ENCODE assay signal across 12 mouse cellular contexts in the genomic region with DNA sequence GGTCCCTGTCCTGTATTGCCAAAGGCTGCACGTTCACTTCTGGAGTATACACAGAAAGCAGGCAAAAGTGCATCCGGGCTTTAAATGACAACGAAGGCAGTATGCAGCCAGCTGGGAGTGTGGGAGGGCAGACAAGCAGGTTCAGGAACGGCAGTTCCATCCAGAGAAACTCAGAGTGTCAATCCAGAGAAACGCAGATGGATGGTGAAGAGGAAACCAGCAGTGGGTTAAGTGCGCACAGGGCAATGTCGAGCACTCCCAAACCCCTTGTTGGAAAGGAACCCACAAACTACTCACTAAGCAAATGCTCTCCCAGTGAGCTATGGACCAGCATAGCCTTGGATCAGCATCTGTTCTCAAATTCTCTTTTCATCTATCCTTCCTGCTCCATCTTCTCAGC.
DNase-seq lines count a peak whose midpoint lies in the region; ATAC-seq lines count a peak whose summit lies in the region.
"Had no signal": no experiment of that assay in that cellular context is flagged by ENCODE, and none has a peak within 500 bp of the region (broad histone marks: within the 10 kb centered on the region; RNA-seq: fewer than 3 reads in every experiment).

No protein-coding gene starts in this region.

- no peaks in the 10 kb centered on the region for H3K27me3 ChIP-seq in hindbrain, embryonic 14.5 days (ENCODE audit: control insufficient read depth, insufficient read depth, low read length)
- H3K27me3 ChIP-seq in hindbrain, embryonic 16.5 days (replicated peaks; ENCODE audit: control insufficient read depth, insufficient read depth, low read length): no peaks in the 10 kb centered on the region
- H3K27me3 ChIP-seq in kidney, embryonic 16.5 days (ENCODE audit: insufficient read depth, low read length): no peaks in the 10 kb centered on the region

- no peak overlapping the region for H3K4me3 ChIP-seq in hindbrain, embryonic 14.5 days (replicated peaks; ENCODE audit: low read length)
- H3K4me3 ChIP-seq in hindbrain, embryonic 16.5 days (ENCODE audit: low read length): no peak overlapping the region
- no peak overlapping the region for H3K4me3 ChIP-seq in kidney, embryonic 16.5 days (ENCODE audit: low read length)

- no peak overlapping the region for H3K4me2 ChIP-seq in hindbrain, embryonic 14.5 days (replicated peaks)
- no peak overlapping the region for H3K4me2 ChIP-seq in hindbrain, embryonic 16.5 days (ENCODE audit: low read length)
- H3K4me2 ChIP-seq in kidney, embryonic 16.5 days (replicated peaks; ENCODE audit: low read depth, low read length): no peak overlapping the region

- H3K4me1 ChIP-seq in hindbrain, embryonic 14.5 days (replicated peaks; ENCODE audit: control insufficient read depth, insufficient read depth, low read length): peaks cover 32% of the 10 kb centered on the region
- H3K4me1 ChIP-seq in hindbrain, embryonic 16.5 days (ENCODE audit: control insufficient read depth, insufficient read depth, low read depth, low read length): peaks cover 7% of the 10 kb centered on the region
- H3K4me1 ChIP-seq in kidney, embryonic 16.5 days (ENCODE audit: insufficient read depth, low read length): peaks cover 11% of the 10 kb centered on the region

- ATAC-seq in hindbrain, embryonic 14.5 days (ENCODE audit: low FRiP score): no peak
- no peak for ATAC-seq in hindbrain, embryonic 16.5 days
- no peak for ATAC-seq in kidney, embryonic 16.5 days (ENCODE audit: low FRiP score, low TSS enrichment)

- no peaks in the 10 kb centered on the region for H3K36me3 ChIP-seq in hindbrain, embryonic 14.5 days (replicated peaks; ENCODE audit: control insufficient read depth, insufficient read depth)
- H3K36me3 ChIP-seq in hindbrain, embryonic 16.5 days (ENCODE audit: control insufficient read depth, insufficient read depth, low read length): no peaks in the 10 kb centered on the region
- H3K36me3 ChIP-seq in kidney, embryonic 16.5 days (ENCODE audit: insufficient read depth, low read length): no peaks in the 10 kb centered on the region
- H3K36me3 ChIP-seq: G1E; heart, embryonic 10.5 days had no signal

- H3K9me3 ChIP-seq in hindbrain, embryonic 14.5 days (ENCODE audit: control insufficient read depth, low read length): no peaks in the 10 kb centered on the region
- no peaks in the 10 kb centered on the region for H3K9me3 ChIP-seq in hindbrain, embryonic 16.5 days (ENCODE audit: control insufficient read depth, low read length)
- H3K9me3 ChIP-seq in kidney, embryonic 16.5 days (ENCODE audit: low read length): no peaks in the 10 kb centered on the region; the same call in 1 of the 2 replicates
- H3K9me3 ChIP-seq: G1E; heart, embryonic 10.5 days had no signal

- WGBS in hindbrain, embryonic 14.5 days: 83% methylated on average over 7 of the region's 7 CpGs
- 72% methylated on average over 7 of the region's 7 CpGs for WGBS in hindbrain, embryonic 16.5 days
- 44% methylated on average over 7 of the region's 7 CpGs for WGBS in kidney, embryonic 16.5 days

- H3K27ac ChIP-seq in hindbrain, embryonic 14.5 days: peak overlapping the region; percentile 41
- no peak overlapping the region for H3K27ac ChIP-seq in hindbrain, embryonic 16.5 days (ENCODE audit: low read depth, low read length)
- no peak overlapping the region for H3K27ac ChIP-seq in kidney, embryonic 16.5 days (ENCODE audit: low read length)

- peak; percentile 23 to 44 for DNase-seq in cerebellum, postnatal 14 days
- DNase-seq in cerebellum, postnatal 4 days (ENCODE audit: low spot score in 2 of 2): no peak
- DNase-seq in hindbrain, embryonic 14.5 days (ENCODE audit: low spot score): no peak
- DNase-seq in brain, adult 2 months (ENCODE audit: low read depth, low spot score): peak; percentile 82
- peak; percentile 51 to 54 for DNase-seq in layer of hippocampus, postnatal 10 days (ENCODE audit: low spot score in 2 of 2)
- DNase-seq in spleen, adult 18-20 months: no peak
- DNase-seq: kidney, adult 11 months; lung, adult 18-20 months had no signal

- 0 out of 2 replicates have a peak overlapping the region, but pooled peaks have one; percentile 11 for H3K9ac ChIP-seq in hindbrain, embryonic 14.5 days
- H3K9ac ChIP-seq in hindbrain, embryonic 16.5 days (ENCODE audit: low read depth, low read length): no peak overlapping the region
- H3K9ac ChIP-seq in kidney, embryonic 16.5 days (replicated peaks; ENCODE audit: low read length): no peak overlapping the region

Comparison
In these comparisons a context has a peak if more than half of its experiments do, and no peak if none do; other contexts are left out.
1. DNase-seq: peak in cerebellum, postnatal 14 days (2 of 2), brain, adult 2 months (single experiment) and layer of hippocampus, postnatal 10 days (2 of 2); none in cerebellum, postnatal 4 days (0 of 2), hindbrain, embryonic 14.5 days (single experiment) and spleen, adult 18-20 months (0 of 2).